Mouse (Mus musculus) sigmoid colon, adult 10 weeks (tissue): Measurements from ENCODE around the gene Cnot6l. TPM values are rescaled to one million over a fixed set of nuclear protein-coding genes. Genes with fewer than 3 reads are reported as not detected.

Source experiments
- polyA plus RNA-seq: library from polyadenylated mRNA; stranded (reverse); fragments of 350-450 nt; fragmentation: Illumina TruSeq; extraction: RNeasy Lipid Tissue Mini Kit (QIAGEN cat#74804); gene quantifications from one replicate; pipeline ENCODE4 v1.2.3, GENCODE M21; 2014; ENCODE audit warnings: low read depth, low replicate concordance

Gene Cnot6l
- 138 TPM for polyA plus RNA-seq

GRCm38 (mm10) chr5:96164021-96164411 lies at the start of gene Cnot6l:
Gene Cnot6l (minus strand): TSS chr5:96164171.

DNA sequence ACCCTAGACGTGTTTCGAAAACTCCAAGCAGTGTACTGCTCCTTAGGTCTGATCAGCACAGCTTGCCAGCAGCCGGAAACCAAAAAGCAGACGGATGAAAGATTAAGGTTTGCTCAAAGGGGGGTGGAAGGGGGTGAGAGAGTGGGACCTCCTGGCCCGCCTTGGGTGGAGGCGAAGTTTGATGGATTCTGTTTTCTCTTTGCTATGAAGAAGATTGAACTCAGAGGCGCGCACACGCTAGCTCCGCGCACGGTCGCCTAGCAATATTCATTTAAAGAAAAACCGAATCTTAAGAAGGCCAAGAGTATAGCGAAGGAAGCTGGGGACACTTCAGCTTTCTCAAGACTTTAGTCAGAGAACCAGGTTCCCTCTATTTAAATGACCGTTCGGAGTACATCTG lies 45.5 kb upstream of the Cnot6l start, which contains the start of gene Mrpl1:
Mrpl1 (plus strand) TSS at position 35 of the 400 bp plus-strand sequence.

Other genes starting within 250 kb of the Cnot6l start
- 107 TPM for gene Cxcl13, start 207.2 kb downstream of the Cnot6l start, polyA plus RNA-seq
- 52.9 TPM for gene Mrpl1, start 45.3 kb upstream of the Cnot6l start, polyA plus RNA-seq
- 0.25 TPM for gene Fras1, start 209.8 kb upstream of the Cnot6l start, polyA plus RNA-seq